Mouse (Mus musculus) c-Kit-positive CD71-positive TER-119-positive erythroid progenitor cells, embryonic 14.5 days (primary cell): ENCODE data around the gene Vdac2.

Experiments used
- DNase-seq: peaks from one replicate; pipeline ENCODE4 v3.0.0-alpha.2; 2013; ENCODE audit warnings: low spot score

The Vdac2 gene

GRCm38 (mm10) chr14:21851996-21852791 lies 27.2 kb downstream of the Vdac2 start:
- DNase-seq = peak; percentile 41

GRCm38 (mm10) chr14:21853456-21854109 lies 28.5 kb downstream of the Vdac2 start:
- peak; percentile 93 for DNase-seq

GRCm38 (mm10) chr14:21854271-21854670 lies 29.2 kb downstream of the Vdac2 start:
- no peak for DNase-seq

- DNase-seq = no peak
Observed at GRCm38 (mm10) chr14:21855961-21856360, 30.9 kb downstream of the Vdac2 start.

- DNase-seq = no peak
Observed at GRCm38 (mm10) chr14:21856886-21857285, 31.8 kb downstream of the Vdac2 start.

GRCm38 (mm10) chr14:21866291-21866690 lies 41.3 kb downstream of the Vdac2 start:
- DNase-seq = no peak

GRCm38 (mm10) chr14:21866816-21867215 lies 41.8 kb downstream of the Vdac2 start:
- DNase-seq = no peak

GRCm38 (mm10) chr14:21890430-21890829 lies 65.4 kb downstream of the Vdac2 start:
- no peak for DNase-seq

GRCm38 (mm10) chr14:21891581-21892340 lies 66.7 kb downstream of the Vdac2 start:
- DNase-seq = no peak

GRCm38 (mm10) chr14:21892341-21892659 lies 67.3 kb downstream of the Vdac2 start:
- DNase-seq = no peak
